Mouse (Mus musculus): ENCODE results near the gene Lsamp. TPM values are rescaled to one million over a fixed set of nuclear protein-coding genes. Genes with fewer than 3 reads are reported as not detected.

Lsamp gene
- polyA plus RNA-seq, 1 experiment from 2014 or later = 31.1 TPM

DNA sequence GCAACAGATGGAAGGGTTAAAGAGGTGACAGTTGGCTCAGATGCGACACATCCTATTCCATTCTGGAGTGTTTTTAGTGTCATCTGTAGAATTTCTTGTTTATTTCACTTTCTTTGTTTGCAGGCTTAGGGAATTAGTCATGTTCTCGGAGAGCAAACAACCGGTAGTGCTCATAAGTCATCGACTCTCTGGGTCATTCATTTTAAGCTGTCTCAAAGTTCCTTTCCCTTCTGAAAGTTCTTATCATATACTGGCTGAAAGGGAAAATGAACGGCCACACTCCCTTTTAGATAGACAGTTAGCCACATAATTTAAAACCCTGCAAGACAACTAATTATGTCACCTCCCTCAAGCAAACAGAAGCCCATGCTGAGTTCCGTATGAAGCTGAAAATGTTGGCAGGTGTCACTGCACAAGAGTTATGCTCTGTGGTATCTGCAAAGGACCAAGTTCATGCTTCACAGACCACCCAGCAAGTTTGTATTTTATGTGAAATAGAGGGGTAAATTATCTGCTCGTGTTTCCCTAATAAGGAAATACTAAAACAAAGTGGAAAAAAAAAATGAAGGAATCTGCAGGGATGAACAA, 1079.2 kb downstream of the Lsamp start:
- Histone ChIP-seq H3K9me3 (replicated peaks) (no peaks in the 10 kb centered on the region), H3K9ac (no peak overlapping the region), H3K27ac (no peak overlapping the region), H3K4me2 (replicated peaks) (no peak overlapping the region), H3K4me3 (no peak overlapping the region), H3K36me3 (no peaks in the 10 kb centered on the region), H3K27me3 (no peaks in the 10 kb centered on the region), H3K4me1 (no peaks in the 10 kb centered on the region)
- 76% methylated on average over 7 of the region's 7 CpGs for whole genome bisulfite sequencing
- no peak for ATAC-seq (ENCODE audit: low FRiP score)

DNA sequence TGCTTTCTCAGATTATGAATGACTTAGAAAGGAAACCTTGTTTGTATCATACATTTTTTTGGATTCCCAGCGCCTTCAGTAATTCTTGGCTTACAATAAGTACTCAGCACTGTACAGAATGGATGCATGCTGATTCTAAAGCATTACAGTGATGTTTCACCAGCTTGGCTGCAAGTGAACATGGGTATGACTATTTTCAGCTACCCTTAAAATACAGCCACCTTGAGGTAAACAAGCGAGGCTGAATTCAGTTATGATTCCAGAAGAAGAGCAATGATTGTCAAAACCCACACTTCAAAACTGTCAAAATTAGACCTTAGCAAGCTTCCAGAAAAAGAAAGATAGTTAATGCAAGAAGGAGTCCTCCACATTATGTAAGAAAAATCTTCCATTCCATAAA, 1089.3 kb downstream of the Lsamp start:
- Histone ChIP-seq H3K27me3 (no peaks in the 10 kb centered on the region), H3K9me3 (replicated peaks) (no peaks in the 10 kb centered on the region), H3K27ac (no peak overlapping the region), H3K4me3 (no peak overlapping the region), H3K9ac (no peak overlapping the region), H3K4me1 (no peaks in the 10 kb centered on the region), H3K4me2 (replicated peaks) (no peak overlapping the region), H3K36me3 (no peaks in the 10 kb centered on the region)
- ATAC-seq (ENCODE audit: low FRiP score) = no peak
- 93% methylated on average over 2 of the region's 2 CpGs for WGBS

GRCm38 (mm10) chr16:41088648-41089047, 1104.5 kb downstream of the Lsamp start:
- H3K27ac ChIP-seq = no peak overlapping the region
- WGBS = 82% methylated on average over 2 of the region's 2 CpGs
- no peak overlapping the region for H3K4me3 ChIP-seq
- no peak for ATAC-seq (ENCODE audit: low FRiP score)
- no peak overlapping the region for H3K9ac ChIP-seq
- no peak overlapping the region for H3K4me2 ChIP-seq (replicated peaks)
- no peaks in the 10 kb centered on the region for H3K4me1 ChIP-seq
- H3K36me3 ChIP-seq = no peaks in the 10 kb centered on the region
- H3K27me3 ChIP-seq = no peaks in the 10 kb centered on the region
- H3K9me3 ChIP-seq (replicated peaks) = no peaks in the 10 kb centered on the region

- no peak overlapping the region for H3K27ac ChIP-seq
- H3K36me3 ChIP-seq = no peaks in the 10 kb centered on the region
- H3K4me3 ChIP-seq = no peak overlapping the region
- H3K4me2 ChIP-seq (replicated peaks) = no peak overlapping the region
- WGBS = 60% methylated on average over 2 of the region's 2 CpGs
- H3K9ac ChIP-seq = no peak overlapping the region
- no peaks in the 10 kb centered on the region for H3K9me3 ChIP-seq (replicated peaks)
- no peaks in the 10 kb centered on the region for H3K4me1 ChIP-seq
- ATAC-seq (ENCODE audit: low FRiP score) = no peak
- H3K27me3 ChIP-seq = no peaks in the 10 kb centered on the region
Observed at GRCm38 (mm10) chr16:41090092-41090491, 1105.9 kb downstream of the Lsamp start.

DNA sequence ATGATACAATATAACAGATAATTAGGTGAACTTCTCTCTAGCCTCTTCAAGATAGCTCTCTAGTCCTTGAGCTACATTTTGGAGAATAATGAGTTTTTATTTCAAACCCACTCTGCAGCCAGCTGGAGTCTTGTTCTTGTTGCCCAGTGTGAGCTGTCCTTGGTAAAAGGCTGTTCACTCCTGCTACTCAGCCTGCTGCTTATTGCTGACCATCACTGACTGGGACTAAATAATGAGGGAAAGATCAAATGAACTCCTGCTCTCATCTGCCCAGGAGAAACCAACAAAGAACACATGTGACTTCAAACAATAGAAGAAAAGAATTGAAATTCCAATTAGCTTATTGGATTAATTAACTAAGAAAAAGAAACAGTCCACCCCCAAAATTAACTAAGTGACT, 1107.1 kb downstream of the Lsamp start:
- H3K36me3 ChIP-seq = no peaks in the 10 kb centered on the region
- no peak overlapping the region for H3K27ac ChIP-seq
- H3K9ac ChIP-seq = no peak overlapping the region
- no peak overlapping the region for H3K4me2 ChIP-seq (replicated peaks)
- H3K9me3 ChIP-seq (replicated peaks) = no peaks in the 10 kb centered on the region
- ATAC-seq (ENCODE audit: low FRiP score) = no peak
- H3K4me3 ChIP-seq = no peak overlapping the region
- no peaks in the 10 kb centered on the region for H3K4me1 ChIP-seq
- no peaks in the 10 kb centered on the region for H3K27me3 ChIP-seq

GRCm38 (mm10) chr16:41102805-41103204, 1118.6 kb downstream of the Lsamp start:
- Histone ChIP-seq H3K36me3 (no peaks in the 10 kb centered on the region), H3K4me2 (replicated peaks) (no peak overlapping the region), H3K9me3 (replicated peaks) (no peaks in the 10 kb centered on the region), H3K27ac (no peak overlapping the region), H3K27me3 (no peaks in the 10 kb centered on the region), H3K9ac (no peak overlapping the region), H3K4me1 (no peaks in the 10 kb centered on the region), H3K4me3 (no peak overlapping the region)
- no peak for ATAC-seq (ENCODE audit: low FRiP score)
- 82% methylated on average over 3 of the region's 3 CpGs for WGBS

- no peaks in the 10 kb centered on the region for H3K4me1 ChIP-seq
- 72% methylated on average over 2 of the region's 2 CpGs for WGBS
- no peaks in the 10 kb centered on the region for H3K36me3 ChIP-seq
- no peak overlapping the region for H3K4me2 ChIP-seq (replicated peaks)
- no peak for ATAC-seq (ENCODE audit: low FRiP score)
- no peak overlapping the region for H3K4me3 ChIP-seq
- no peak overlapping the region for H3K27ac ChIP-seq
- H3K27me3 ChIP-seq = no peaks in the 10 kb centered on the region
- no peak overlapping the region for H3K9ac ChIP-seq
- no peaks in the 10 kb centered on the region for H3K9me3 ChIP-seq (replicated peaks)
Observed at GRCm38 (mm10) chr16:41124361-41124760, 1140.2 kb downstream of the Lsamp start.

- Histone ChIP-seq H3K4me2 (replicated peaks) (no peak overlapping the region), H3K4me3 (no peak overlapping the region), H3K27ac (no peak overlapping the region), H3K4me1 (no peaks in the 10 kb centered on the region), H3K36me3 (no peaks in the 10 kb centered on the region), H3K27me3 (no peaks in the 10 kb centered on the region), H3K9me3 (replicated peaks) (no peaks in the 10 kb centered on the region), H3K9ac (no peak overlapping the region)
- no peak for ATAC-seq (ENCODE audit: low FRiP score)
- WGBS = 90% methylated on average over 2 of the region's 2 CpGs
Observed at GRCm38 (mm10) chr16:41125051-41125450, 1140.9 kb downstream of the Lsamp start.

GRCm38 (mm10) chr16:41131053-41131452, 1146.9 kb downstream of the Lsamp start:
- Histone ChIP-seq H3K36me3 (no peaks in the 10 kb centered on the region), H3K4me1 (no peaks in the 10 kb centered on the region), H3K27ac (no peak overlapping the region), H3K4me3 (no peak overlapping the region), H3K9me3 (replicated peaks) (no peaks in the 10 kb centered on the region), H3K27me3 (no peaks in the 10 kb centered on the region), H3K9ac (no peak overlapping the region), H3K4me2 (replicated peaks) (no peak overlapping the region)
- WGBS = 72% methylated on average over 4 of the region's 4 CpGs
- ATAC-seq (ENCODE audit: low FRiP score) = no peak

- Histone ChIP-seq H3K9ac (no peak overlapping the region), H3K9me3 (replicated peaks) (no peaks in the 10 kb centered on the region), H3K36me3 (no peaks in the 10 kb centered on the region), H3K27me3 (no peaks in the 10 kb centered on the region), H3K4me1 (no peaks in the 10 kb centered on the region), H3K4me2 (replicated peaks) (no peak overlapping the region), H3K4me3 (no peak overlapping the region), H3K27ac (no peak overlapping the region)
- 62% methylated on average over 1 of the region's 1 CpGs for WGBS
- no peak for ATAC-seq (ENCODE audit: low FRiP score)
Observed at GRCm38 (mm10) chr16:41172839-41173238, 1188.7 kb downstream of the Lsamp start.

DNA sequence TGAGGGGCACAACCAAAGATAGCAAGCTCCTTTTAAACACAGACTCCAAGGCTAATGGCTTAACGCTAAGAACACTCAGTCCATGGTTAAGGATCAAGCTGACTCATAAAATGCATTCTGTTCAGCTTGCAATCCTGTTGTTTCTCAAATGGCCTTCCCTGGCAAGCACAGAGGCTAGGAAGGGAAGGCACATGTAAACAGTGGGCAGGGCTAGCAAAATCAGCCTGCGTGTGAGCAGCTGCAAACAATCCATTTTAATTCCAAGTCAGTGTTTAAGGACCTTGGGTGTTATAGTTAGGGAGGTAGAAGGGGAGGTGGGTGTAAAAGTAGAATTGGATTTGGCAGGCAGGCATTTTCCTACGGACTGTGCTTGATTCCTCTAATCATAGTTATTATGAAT, 1195.4 kb downstream of the Lsamp start:
- H3K36me3 ChIP-seq = no peaks in the 10 kb centered on the region
- no peak overlapping the region for H3K4me3 ChIP-seq
- H3K9ac ChIP-seq = no peak overlapping the region
- H3K9me3 ChIP-seq (replicated peaks) = no peaks in the 10 kb centered on the region
- 66% methylated on average over 3 of the region's 3 CpGs for WGBS
- H3K4me1 ChIP-seq = no peaks in the 10 kb centered on the region
- H3K27ac ChIP-seq = no peak overlapping the region
- H3K27me3 ChIP-seq = no peaks in the 10 kb centered on the region
- ATAC-seq (ENCODE audit: low FRiP score) = no peak
- no peak overlapping the region for H3K4me2 ChIP-seq (replicated peaks)

DNA sequence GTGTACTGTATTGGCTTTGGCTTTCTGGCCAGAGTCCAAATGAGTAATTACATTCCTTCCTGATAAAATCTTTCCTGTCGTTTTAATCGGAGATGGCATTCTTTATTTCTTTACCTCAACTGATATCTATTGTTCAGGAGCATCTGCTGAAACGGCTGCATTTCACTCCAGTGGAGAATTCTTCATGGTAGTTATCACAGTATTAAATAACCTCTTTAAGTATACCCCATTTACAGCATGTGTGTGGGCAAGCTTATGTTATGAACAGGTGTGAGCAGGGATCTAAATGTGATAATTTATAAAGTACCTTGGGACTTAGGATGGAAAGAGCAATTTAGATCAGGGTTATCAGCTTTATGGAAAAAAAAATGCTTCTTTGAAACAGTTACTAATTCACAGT, 1196.7 kb downstream of the Lsamp start:
- no peak overlapping the region for H3K4me3 ChIP-seq
- 45% methylated on average over 3 of the region's 3 CpGs for WGBS
- no peaks in the 10 kb centered on the region for H3K4me1 ChIP-seq
- H3K36me3 ChIP-seq = no peaks in the 10 kb centered on the region
- H3K27ac ChIP-seq = no peak overlapping the region
- ATAC-seq (ENCODE audit: low FRiP score) = no peak
- H3K27me3 ChIP-seq = no peaks in the 10 kb centered on the region
- H3K4me2 ChIP-seq (replicated peaks) = no peak overlapping the region
- no peaks in the 10 kb centered on the region for H3K9me3 ChIP-seq (replicated peaks)
- no peak overlapping the region for H3K9ac ChIP-seq

GRCm38 (mm10) chr16:41210055-41210454, 1225.9 kb downstream of the Lsamp start:
- 98% methylated on average over 5 of the region's 5 CpGs for WGBS
- Histone ChIP-seq H3K27ac (no peak overlapping the region), H3K9me3 (replicated peaks) (no peaks in the 10 kb centered on the region), H3K27me3 (no peaks in the 10 kb centered on the region), H3K4me3 (no peak overlapping the region), H3K36me3 (no peaks in the 10 kb centered on the region), H3K9ac (no peak overlapping the region), H3K4me2 (replicated peaks) (no peak overlapping the region), H3K4me1 (no peaks in the 10 kb centered on the region)
- no peak for ATAC-seq (ENCODE audit: low FRiP score)
